Mouse (Mus musculus): ENCODE data around the gene Clrn2. TPM values are rescaled to one million over a fixed set of nuclear protein-coding genes. Genes with fewer than 3 reads are reported as not detected.
A peak's percentile ranks its signal among the peaks of the same experiment; 100 is the strongest.

The Clrn2 gene
- polyA plus RNA-seq, 1 experiment from 2014 or later, result not detected

DNA sequence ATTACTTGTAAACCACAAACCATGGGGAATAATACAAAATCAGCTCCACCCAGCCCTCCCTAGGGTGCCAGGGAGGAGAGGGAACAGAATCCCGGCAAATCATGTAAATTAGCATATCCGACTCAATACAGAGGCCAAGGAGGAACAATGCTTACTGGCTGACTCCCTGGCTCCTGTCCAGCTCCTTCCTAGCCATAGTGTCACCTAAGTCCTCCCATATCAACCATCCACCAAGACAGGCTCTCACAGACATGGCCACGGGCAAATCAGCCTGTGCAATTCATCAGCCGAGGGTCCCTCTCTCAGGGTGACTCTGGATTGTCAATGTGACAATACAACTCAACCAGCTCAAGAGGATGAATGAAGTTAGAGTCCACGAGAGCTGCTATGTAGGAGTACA is 4.9 kb upstream of the Clrn2 start:
- H3K4me2 ChIP-seq (ENCODE audit: low read depth), result peak overlapping the region; percentile 98; the same call in 1 of the 2 replicates
- whole genome bisulfite sequencing, result 47% methylated on average over 5 of the region's 5 CpGs
- no peaks in the 10 kb centered on the region for H3K9me3 ChIP-seq (ENCODE audit: control insufficient read depth, low read length)
- H3K4me3 ChIP-seq (ENCODE audit: low read depth, low read length), result no peak overlapping the region
- no peak overlapping the region for H3K9ac ChIP-seq (ENCODE audit: low read length)
- H3K27ac ChIP-seq (ENCODE audit: low read depth, low read length), result no peak overlapping the region
- peaks cover 8% of the 10 kb centered on the region for H3K4me1 ChIP-seq (ENCODE audit: control insufficient read depth, insufficient read depth, low read length)
- H3K36me3 ChIP-seq (ENCODE audit: control insufficient read depth, insufficient read depth, low read length), result no peaks in the 10 kb centered on the region
- no peak for DNase-seq (ENCODE audit: low spot score)
- H3K27me3 ChIP-seq (ENCODE audit: control insufficient read depth, insufficient read depth, low read length), result no peaks in the 10 kb centered on the region
- no peak for ATAC-seq (ENCODE audit: insufficient read depth, low FRiP score, low TSS enrichment)

DNA sequence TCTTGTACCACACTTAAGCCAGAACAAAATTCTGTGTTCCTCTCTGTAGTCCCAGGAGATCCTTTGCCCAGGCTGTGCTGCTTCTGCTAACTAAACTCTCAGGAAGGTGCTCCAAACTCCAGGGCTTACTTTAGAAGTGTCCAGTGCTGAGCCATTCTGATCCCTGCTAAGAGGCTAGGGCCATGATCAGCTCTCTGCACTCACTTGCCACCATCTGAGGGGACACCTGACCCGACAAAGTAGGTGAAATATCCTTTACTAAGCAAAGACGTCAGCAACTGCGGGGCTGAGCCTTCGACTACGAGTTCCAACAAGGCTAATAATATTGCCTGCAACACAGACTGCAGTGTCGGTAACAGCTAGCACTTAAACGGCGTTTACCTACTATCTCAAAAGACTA is 4.3 kb upstream of the Clrn2 start:
- DNase-seq (ENCODE audit: low spot score) (peak; percentile 18), ATAC-seq (ENCODE audit: insufficient read depth, low FRiP score, low TSS enrichment) (no peak)
- Histone ChIP-seq H3K27ac (ENCODE audit: low read depth, low read length) (no peak overlapping the region), H3K27me3 (ENCODE audit: control insufficient read depth, insufficient read depth, low read length) (no peaks in the 10 kb centered on the region), H3K4me3 (ENCODE audit: low read depth, low read length) (peak overlapping the region; percentile 65), H3K9ac (ENCODE audit: low read length) (peak overlapping the region; percentile 69), H3K9me3 (ENCODE audit: control insufficient read depth, low read length) (no peaks in the 10 kb centered on the region), H3K4me2 (ENCODE audit: low read depth) (peak overlapping the region; percentile 98), H3K36me3 (ENCODE audit: control insufficient read depth, insufficient read depth, low read length) (no peaks in the 10 kb centered on the region), H3K4me1 (ENCODE audit: control insufficient read depth, insufficient read depth, low read length) (peaks cover 8% of the 10 kb centered on the region)
- WGBS, result 2% methylated on average over 8 of the region's 8 CpGs

DNA sequence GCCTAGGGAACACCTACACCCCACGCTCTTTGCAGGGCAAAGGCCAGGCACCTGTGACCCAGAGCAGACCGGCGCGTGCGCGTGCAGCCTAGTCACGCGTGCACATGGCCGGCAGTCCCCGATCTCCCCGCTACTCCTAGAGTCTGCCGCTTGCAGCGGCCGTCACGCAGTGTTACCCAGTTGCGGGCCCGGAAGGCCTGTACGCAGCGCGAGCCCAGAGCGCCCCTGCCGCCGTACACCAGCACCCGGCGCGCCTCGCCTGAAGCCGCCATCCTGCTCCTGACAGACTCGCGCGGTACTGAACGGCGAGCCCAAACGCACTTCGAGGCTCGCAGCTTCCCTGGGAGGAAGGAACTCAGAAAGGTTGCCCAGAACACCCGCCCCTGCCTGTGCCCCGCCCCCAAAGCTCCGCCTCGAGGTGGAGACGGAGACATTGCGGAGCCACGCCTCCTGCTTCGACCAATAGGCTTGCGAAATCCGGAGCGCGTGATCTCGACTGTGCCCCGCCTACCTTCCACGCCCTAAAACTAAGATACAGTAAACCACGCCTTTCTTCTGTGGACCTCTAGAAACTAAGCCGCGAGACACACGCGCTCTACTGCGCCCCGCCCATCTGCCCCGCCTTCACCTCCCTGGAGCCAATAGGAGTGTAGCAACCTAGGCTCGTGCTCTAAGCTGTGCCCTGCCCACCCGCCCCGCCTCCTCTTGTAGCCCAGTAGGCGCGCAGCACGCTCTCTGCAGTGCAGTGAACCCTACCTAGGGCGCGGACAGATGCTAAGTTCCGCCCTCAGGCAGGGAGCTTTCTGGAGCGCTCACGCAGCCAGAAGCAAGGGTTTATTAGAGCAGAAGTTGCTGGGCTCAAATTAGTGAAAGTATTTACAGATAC is 3.5 kb upstream of the Clrn2 start, which contains the start of gene Qdpr:
TSS of gene Qdpr (minus strand) at position 406 of the 886 bp plus-strand sequence.
- DNase-seq (ENCODE audit: low spot score), result peak; percentile 97
- Histone ChIP-seq H3K27me3 (ENCODE audit: control insufficient read depth, insufficient read depth, low read length) (no peaks in the 10 kb centered on the region), H3K4me2 (ENCODE audit: low read depth) (peak within 1 kb of the TSS; percentile 98), H3K36me3 (ENCODE audit: control insufficient read depth, insufficient read depth, low read length) (no peaks in the 10 kb centered on the region), H3K4me1 (ENCODE audit: control insufficient read depth, insufficient read depth, low read length) (peaks cover 8% of the 10 kb centered on the region), H3K9ac (ENCODE audit: low read length) (peak within 1 kb of the TSS; percentile 69), H3K27ac (ENCODE audit: low read depth, low read length) (peak within 1 kb of the TSS; percentile 54; the same call in 1 of the 2 replicates), H3K4me3 (ENCODE audit: low read depth, low read length) (peak within 1 kb of the TSS; percentile 65), H3K9me3 (ENCODE audit: control insufficient read depth, low read length) (no peaks in the 10 kb centered on the region)
- peak; percentile 100 for ATAC-seq (ENCODE audit: insufficient read depth, low FRiP score, low TSS enrichment)
- WGBS, result 0% methylated on average over 69 of the region's 70 CpGs

DNA sequence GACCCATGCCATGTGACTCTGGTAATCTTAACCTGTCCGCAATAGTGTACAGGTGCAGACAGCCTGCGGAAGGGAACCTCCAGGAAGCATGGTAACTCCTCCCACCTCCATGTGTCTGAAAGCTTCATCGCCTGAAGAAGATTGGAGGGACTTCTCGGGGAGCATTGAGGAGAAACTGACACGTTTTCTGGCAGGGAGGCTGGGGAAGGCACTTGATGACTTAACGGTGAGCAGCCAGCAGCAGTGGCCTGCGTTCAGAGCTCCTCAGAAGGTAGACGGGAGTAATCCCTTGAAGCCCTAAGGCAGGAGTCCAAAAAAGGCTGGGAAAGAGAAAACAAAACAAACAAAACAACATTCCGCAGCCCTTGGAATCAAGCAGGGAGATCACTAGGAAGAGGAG is 905 bp downstream of the Clrn2 start:
- WGBS, result 53% methylated on average over 9 of the region's 9 CpGs
- no peak for ATAC-seq (ENCODE audit: insufficient read depth, low FRiP score, low TSS enrichment)
- DNase-seq (ENCODE audit: low spot score), result no peak

DNA sequence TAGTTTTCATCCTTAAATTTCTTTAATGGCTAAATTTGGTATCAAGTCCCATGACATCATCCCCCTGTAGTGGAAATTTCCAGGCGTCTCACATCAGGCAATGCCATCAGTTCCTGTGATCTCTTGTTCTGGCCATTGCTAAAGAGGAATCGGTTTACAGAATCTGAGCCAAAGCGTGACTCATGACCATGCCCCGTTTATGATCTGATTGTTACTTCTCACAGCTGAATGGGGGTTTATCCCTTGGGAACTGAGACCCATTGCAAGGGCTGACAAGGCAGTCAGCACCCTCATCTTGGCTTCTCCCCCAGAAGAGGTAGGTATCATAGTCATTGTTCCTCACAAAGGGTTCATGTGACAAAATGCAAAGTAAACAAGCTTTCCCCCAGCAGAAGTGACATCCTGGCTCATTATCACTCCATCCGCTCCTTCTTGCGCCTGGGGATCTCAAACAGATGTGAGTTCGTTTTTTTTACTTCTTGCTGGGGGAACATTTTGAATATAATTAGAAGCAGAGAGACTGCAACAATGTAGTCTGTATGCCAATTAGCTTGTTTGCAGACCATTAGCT is 19.4 kb downstream of the Clrn2 start:
- H3K4me2 ChIP-seq (ENCODE audit: low read depth), result no peak overlapping the region
- no peaks in the 10 kb centered on the region for H3K4me1 ChIP-seq (ENCODE audit: control insufficient read depth, insufficient read depth, low read length)
- no peaks in the 10 kb centered on the region for H3K9me3 ChIP-seq (ENCODE audit: control insufficient read depth, low read length)
- no peaks in the 10 kb centered on the region for H3K27me3 ChIP-seq (ENCODE audit: control insufficient read depth, insufficient read depth, low read length)
- 64% methylated on average over 7 of the region's 7 CpGs for WGBS
- no peak overlapping the region for H3K27ac ChIP-seq (ENCODE audit: low read depth, low read length)
- DNase-seq (ENCODE audit: low spot score) (no peak), ATAC-seq (ENCODE audit: insufficient read depth, low FRiP score, low TSS enrichment) (no peak)
- no peaks in the 10 kb centered on the region for H3K36me3 ChIP-seq (ENCODE audit: control insufficient read depth, insufficient read depth, low read length)
- no peak overlapping the region for H3K9ac ChIP-seq (ENCODE audit: low read length)
- no peak overlapping the region for H3K4me3 ChIP-seq (ENCODE audit: low read depth, low read length)

More for the DNA sequence above, 905 bp downstream of the Clrn2 start:
- Histone ChIP-seq H3K27ac (ENCODE audit: low read depth, low read length) (no peak overlapping the region), H3K9ac (ENCODE audit: low read length) (no peak overlapping the region), H3K36me3 (ENCODE audit: control insufficient read depth, insufficient read depth, low read length) (no peaks in the 10 kb centered on the region), H3K4me1 (ENCODE audit: control insufficient read depth, insufficient read depth, low read length) (no peaks in the 10 kb centered on the region), H3K27me3 (ENCODE audit: control insufficient read depth, insufficient read depth, low read length) (no peaks in the 10 kb centered on the region), H3K4me2 (ENCODE audit: low read depth) (no peak overlapping the region), H3K4me3 (ENCODE audit: low read depth, low read length) (no peak overlapping the region), H3K9me3 (ENCODE audit: control insufficient read depth, low read length) (no peaks in the 10 kb centered on the region)

DNA sequence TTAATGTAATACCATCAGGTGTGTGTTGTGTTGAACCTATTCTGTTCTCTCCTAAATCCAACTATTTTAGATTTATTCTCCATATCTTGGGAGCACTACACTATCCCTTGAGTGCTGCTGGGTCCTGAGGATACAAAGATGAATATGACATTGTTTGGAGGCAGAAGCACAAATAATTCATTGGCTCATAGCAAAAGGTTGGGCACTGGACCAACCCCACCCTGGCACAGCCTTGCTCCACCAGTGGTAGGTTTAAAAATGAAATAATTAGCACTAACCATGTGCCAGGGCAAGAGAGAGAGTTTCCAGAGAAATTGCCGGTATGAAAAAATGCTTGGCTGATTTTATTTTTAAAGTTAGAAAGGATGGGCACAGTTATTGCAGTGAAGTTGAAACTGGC is 20.0 kb downstream of the Clrn2 start:
- no peaks in the 10 kb centered on the region for H3K27me3 ChIP-seq (ENCODE audit: control insufficient read depth, insufficient read depth, low read length)
- H3K4me2 ChIP-seq (ENCODE audit: low read depth), result no peak overlapping the region
- H3K4me1 ChIP-seq (ENCODE audit: control insufficient read depth, insufficient read depth, low read length), result no peaks in the 10 kb centered on the region
- H3K9ac ChIP-seq (ENCODE audit: low read length), result no peak overlapping the region
- H3K36me3 ChIP-seq (ENCODE audit: control insufficient read depth, insufficient read depth, low read length), result no peaks in the 10 kb centered on the region
- H3K9me3 ChIP-seq (ENCODE audit: control insufficient read depth, low read length), result no peaks in the 10 kb centered on the region
- H3K27ac ChIP-seq (ENCODE audit: low read depth, low read length), result no peak overlapping the region
- WGBS, result 91% methylated on average over 1 of the region's 1 CpGs
- DNase-seq (ENCODE audit: low spot score) (no peak), ATAC-seq (ENCODE audit: insufficient read depth, low FRiP score, low TSS enrichment) (no peak)
- no peak overlapping the region for H3K4me3 ChIP-seq (ENCODE audit: low read depth, low read length)

DNA sequence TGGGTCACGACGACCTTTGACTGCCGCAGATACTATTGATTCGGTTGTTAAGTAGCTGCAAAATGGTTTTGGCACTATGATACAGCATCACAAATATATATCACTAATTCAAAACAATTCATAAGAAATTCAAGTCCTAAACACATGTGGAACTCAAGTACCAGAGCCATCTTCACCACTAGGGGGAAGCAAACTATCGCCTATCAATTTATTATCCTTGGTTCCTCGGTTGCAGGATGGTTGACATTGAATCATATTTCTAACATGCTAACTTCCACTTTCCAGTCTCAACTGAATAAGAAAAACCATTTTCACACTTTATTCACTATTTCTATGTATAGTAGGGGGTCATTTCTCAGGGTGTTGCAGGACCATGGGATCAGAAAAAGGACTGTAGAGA is 20.7 kb downstream of the Clrn2 start:
- H3K4me3 ChIP-seq (ENCODE audit: low read depth, low read length), result no peak overlapping the region
- WGBS, result 26% methylated on average over 6 of the region's 6 CpGs
- H3K4me2 ChIP-seq (ENCODE audit: low read depth), result no peak overlapping the region
- DNase-seq (ENCODE audit: low spot score) (peak; percentile 30), ATAC-seq (ENCODE audit: insufficient read depth, low FRiP score, low TSS enrichment) (no peak)
- H3K4me1 ChIP-seq (ENCODE audit: control insufficient read depth, insufficient read depth, low read length), result no peaks in the 10 kb centered on the region
- H3K27ac ChIP-seq (ENCODE audit: low read depth, low read length), result no peak overlapping the region
- no peaks in the 10 kb centered on the region for H3K27me3 ChIP-seq (ENCODE audit: control insufficient read depth, insufficient read depth, low read length)
- no peaks in the 10 kb centered on the region for H3K9me3 ChIP-seq (ENCODE audit: control insufficient read depth, low read length)
- no peak overlapping the region for H3K9ac ChIP-seq (ENCODE audit: low read length)
- no peaks in the 10 kb centered on the region for H3K36me3 ChIP-seq (ENCODE audit: control insufficient read depth, insufficient read depth, low read length)

DNA sequence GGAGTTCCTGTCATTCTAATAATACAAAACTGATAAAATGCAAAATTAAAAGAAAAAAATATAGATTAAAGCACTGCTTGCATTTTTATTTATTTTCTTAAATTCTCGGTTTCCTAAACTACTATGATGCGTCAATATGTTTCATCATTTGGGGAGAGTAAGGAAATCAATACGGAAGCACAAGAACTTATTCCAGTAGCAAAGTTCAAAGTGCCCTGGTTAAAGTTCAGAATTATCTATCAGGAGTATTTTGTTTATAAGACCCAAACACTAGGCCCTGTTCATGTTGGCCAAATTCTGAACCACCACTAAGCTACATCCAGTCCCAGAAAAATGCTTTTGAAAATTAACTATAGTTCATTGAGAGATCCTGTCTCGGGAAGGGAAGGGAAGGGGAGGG is 21.2 kb downstream of the Clrn2 start:
- Histone ChIP-seq H3K27me3 (ENCODE audit: control insufficient read depth, insufficient read depth, low read length) (no peaks in the 10 kb centered on the region), H3K36me3 (ENCODE audit: control insufficient read depth, insufficient read depth, low read length) (no peaks in the 10 kb centered on the region), H3K4me1 (ENCODE audit: control insufficient read depth, insufficient read depth, low read length) (no peaks in the 10 kb centered on the region), H3K9ac (ENCODE audit: low read length) (no peak overlapping the region), H3K4me2 (ENCODE audit: low read depth) (no peak overlapping the region), H3K27ac (ENCODE audit: low read depth, low read length) (no peak overlapping the region), H3K4me3 (ENCODE audit: low read depth, low read length) (no peak overlapping the region), H3K9me3 (ENCODE audit: control insufficient read depth, low read length) (no peaks in the 10 kb centered on the region)
- ATAC-seq (ENCODE audit: insufficient read depth, low FRiP score, low TSS enrichment) (no peak), DNase-seq (ENCODE audit: low spot score) (no peak)
- 76% methylated on average over 3 of the region's 4 CpGs for WGBS

DNA sequence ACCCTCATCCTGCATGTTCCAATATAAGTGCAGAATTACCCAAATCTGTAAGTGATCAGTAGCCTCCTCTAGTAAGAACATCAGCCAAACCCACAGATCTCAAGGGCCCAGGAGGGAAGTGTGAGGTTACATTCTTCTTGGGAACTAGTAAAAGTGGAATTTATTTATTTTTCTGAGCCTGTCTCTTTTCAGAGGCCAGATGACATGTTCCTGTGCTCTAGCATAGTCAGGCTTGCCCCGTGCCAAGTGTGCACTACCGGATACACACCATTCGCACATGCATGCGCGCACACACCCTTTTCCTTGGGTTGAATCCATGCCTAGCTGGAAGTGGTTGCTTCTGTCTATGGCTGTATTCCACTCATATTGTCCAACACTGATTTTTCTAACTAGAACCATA is 22.2 kb downstream of the Clrn2 start:
- H3K4me2 ChIP-seq (ENCODE audit: low read depth), result no peak overlapping the region
- WGBS, result 93% methylated on average over 5 of the region's 5 CpGs
- no peaks in the 10 kb centered on the region for H3K36me3 ChIP-seq (ENCODE audit: control insufficient read depth, insufficient read depth, low read length)
- no peak overlapping the region for H3K27ac ChIP-seq (ENCODE audit: low read depth, low read length)
- H3K9me3 ChIP-seq (ENCODE audit: control insufficient read depth, low read length), result no peaks in the 10 kb centered on the region
- no peaks in the 10 kb centered on the region for H3K27me3 ChIP-seq (ENCODE audit: control insufficient read depth, insufficient read depth, low read length)
- no peak overlapping the region for H3K4me3 ChIP-seq (ENCODE audit: low read depth, low read length)
- no peaks in the 10 kb centered on the region for H3K4me1 ChIP-seq (ENCODE audit: control insufficient read depth, insufficient read depth, low read length)
- H3K9ac ChIP-seq (ENCODE audit: low read length), result no peak overlapping the region
- DNase-seq (ENCODE audit: low spot score) (no peak), ATAC-seq (ENCODE audit: insufficient read depth, low FRiP score, low TSS enrichment) (no peak)

Measured in neural tube, embryonic 11.5 days (tissue).